Mouse (Mus musculus) limb, embryonic 14.5 days (tissue): ENCODE measurements around the gene Krt12. TPM values are rescaled to one million over a fixed set of nuclear protein-coding genes. Genes with fewer than 3 reads are reported as not detected.

Experiments
- ATAC-seq: fragments of 200-750 bp; cut with Nextera tagmentation; 2 replicates; pipeline ENCODE4 v1.8.0; 2017; ENCODE audit warnings: low read depth, moderate number of reproducible peaks, moderate TSS enrichment; ENCODE audit not compliant: low FRiP score
- DNase-seq: peaks from one replicate; pipeline ENCODE4 v3.0.0-alpha.2; 2015; ENCODE audit warnings: low spot score
- H3K27ac ChIP-seq: fragments of 300-500 bp; sonication (generic); replicated peaks from 2 replicates; pipeline ENCODE4 v1.5.1; 2014; ENCODE audit warnings: low read depth, mild to moderate bottlenecking, low read length, moderate library complexity, mixed read lengths
- H3K27me3 ChIP-seq: fragments of 300-500 bp; sonication (generic); 2 replicates; pipeline ENCODE4 v1.6.1; 2014; ENCODE audit warnings: low read length, mixed read lengths; ENCODE audit not compliant: control insufficient read depth, insufficient read depth
- H3K36me3 ChIP-seq: fragments of 300-500 bp; sonication (generic); 2 replicates; pipeline ENCODE4 v1.6.1; 2014; ENCODE audit warnings: mild to moderate bottlenecking, low read length, moderate library complexity, mixed read lengths; ENCODE audit not compliant: control insufficient read depth, insufficient read depth
- H3K4me1 ChIP-seq: fragments of 300-500 bp; sonication (generic); 2 replicates; pipeline ENCODE4 v1.6.1; 2014; ENCODE audit warnings: antibody characterized with exemption, low read length, mixed read lengths; ENCODE audit not compliant: control insufficient read depth, insufficient read depth
- H3K4me2 ChIP-seq: fragments of 300-500 bp; sonication (generic); replicated peaks from 2 replicates; pipeline ENCODE4 v1.6.1; 2014; ENCODE audit warnings: low read depth, mild to moderate bottlenecking, low read length, moderate library complexity; ENCODE audit not compliant: severe bottlenecking
- H3K4me3 ChIP-seq: fragments of 300-500 bp; sonication (generic); replicated peaks from 2 replicates; pipeline ENCODE4 v1.5.1; 2014; ENCODE audit warnings: low read length
- H3K9ac ChIP-seq: fragments of 300-500 bp; sonication (generic); 2 replicates; pipeline ENCODE4 v1.6.1; 2014; ENCODE audit warnings: mild to moderate bottlenecking, low read depth, low read length, moderate library complexity; ENCODE audit not compliant: severe bottlenecking
- H3K9me3 ChIP-seq: fragments of 300-500 bp; sonication (generic); 2 replicates; pipeline ENCODE4 v1.6.1; 2016; ENCODE audit warnings: low read length; ENCODE audit not compliant: control insufficient read depth
- POLR2A ChIP-seq: fragments of 200-500 bp; IDR thresholded peaks from 2 replicates; pipeline ENCODE4 v1.8.0; 2012; ENCODE audit warnings: inconsistent platforms, mild to moderate bottlenecking, moderate library complexity, borderline replicate concordance; ENCODE audit not compliant: insufficient read depth, insufficient read length; ENCODE audit errors: extremely low read depth
- WGBS: fragments of 180-500 bp; shearing (Covaris S2); extraction: QIAGEN DNeasy Blood & Tissue Kit; methylation state at CpG from one replicate; pipeline ENCODE4 v1.1.7; 2014; 5-methylcytosine and 5-hydroxymethylcytosine counted together
- polyA plus RNA-seq, 2 experiments: library from polyadenylated mRNA; depleted of rRNA in 1 of 2; stranded (reverse) in 1 of 2; unstranded in 1 of 2; fragments of >200 nt; fragmentation: Nextera tagmentation in 1 of 2; extraction: Ambion mirVana in 1 of 2; gene quantifications; 2 replicates each; pipeline versions ENCODE4 v1.2.1 to v1.2.3; 2012 to 2014

The Krt12 gene
- polyA plus RNA-seq, 2 experiments: 0.03 TPM; not detected in 1

- TF ChIP-seq POLR2A: no peak
- no peaks in the 10 kb centered on the region for H3K4me1 ChIP-seq
- DNase-seq: no peak
- no peaks in the 10 kb centered on the region for H3K9me3 ChIP-seq
- H3K27ac ChIP-seq: no peak overlapping the region
- WGBS: 60% methylated on average over 7 of the region's 7 CpGs
- no peaks in the 10 kb centered on the region for H3K36me3 ChIP-seq
- H3K27me3 ChIP-seq: no peaks in the 10 kb centered on the region
- H3K4me2 ChIP-seq: no peak overlapping the region
- H3K4me3 ChIP-seq: no peak overlapping the region
- no peak for ATAC-seq
- no peak overlapping the region for H3K9ac ChIP-seq
Measured at GRCm38 (mm10) chr11:99461736-99462135, 39.7 kb upstream of the Krt12 start.

GRCm38 (mm10) chr11:99458887-99459286 lies 36.8 kb upstream of the Krt12 start:
- DNase-seq: no peak
- no peaks in the 10 kb centered on the region for H3K9me3 ChIP-seq
- WGBS: 67% methylated on average over 7 of the region's 7 CpGs
- no peak overlapping the region for H3K9ac ChIP-seq
- no peak overlapping the region for H3K27ac ChIP-seq
- no peak overlapping the region for H3K4me2 ChIP-seq
- no peak for TF ChIP-seq POLR2A
- H3K36me3 ChIP-seq: no peaks in the 10 kb centered on the region
- ATAC-seq: no peak
- H3K27me3 ChIP-seq: no peaks in the 10 kb centered on the region
- H3K4me3 ChIP-seq: no peak overlapping the region
- no peaks in the 10 kb centered on the region for H3K4me1 ChIP-seq

GRCm38 (mm10) chr11:99454759-99455158 lies 32.7 kb upstream of the Krt12 start:
- ATAC-seq: no peak
- 79% methylated on average over 10 of the region's 10 CpGs for WGBS
- H3K36me3 ChIP-seq: no peaks in the 10 kb centered on the region

GRCm38 (mm10) chr11:99454044-99454443 lies 32.0 kb upstream of the Krt12 start:
- Histone ChIP-seq H3K9ac (no peak overlapping the region), H3K4me1 (no peaks in the 10 kb centered on the region), H3K4me2 (no peak overlapping the region), H3K4me3 (no peak overlapping the region), H3K27ac (no peak overlapping the region), H3K9me3 (no peaks in the 10 kb centered on the region), H3K27me3 (no peaks in the 10 kb centered on the region), H3K36me3 (no peaks in the 10 kb centered on the region)
- TF ChIP-seq POLR2A: no peak
- no peak for DNase-seq
- WGBS: 87% methylated on average over 4 of the region's 4 CpGs
- ATAC-seq: no peak

More at GRCm38 (mm10) chr11:99454759-99455158, 32.7 kb upstream of the Krt12 start:
- Histone ChIP-seq H3K4me1 (no peaks in the 10 kb centered on the region), H3K4me2 (no peak overlapping the region), H3K9ac (no peak overlapping the region), H3K27me3 (no peaks in the 10 kb centered on the region), H3K4me3 (no peak overlapping the region), H3K27ac (no peak overlapping the region), H3K9me3 (no peaks in the 10 kb centered on the region)
- no peak for TF ChIP-seq POLR2A
- DNase-seq: no peak

GRCm38 (mm10) chr11:99448769-99449168 lies 26.7 kb upstream of the Krt12 start:
- Histone ChIP-seq H3K36me3 (no peaks in the 10 kb centered on the region), H3K4me3 (no peak overlapping the region), H3K27me3 (no peaks in the 10 kb centered on the region), H3K9ac (no peak overlapping the region), H3K27ac (no peak overlapping the region), H3K4me1 (no peaks in the 10 kb centered on the region), H3K4me2 (no peak overlapping the region), H3K9me3 (no peaks in the 10 kb centered on the region)
- DNase-seq (no peak), ATAC-seq (no peak)
- no peak for TF ChIP-seq POLR2A
- 41% methylated on average over 2 of the region's 2 CpGs for WGBS

- no peak overlapping the region for H3K27ac ChIP-seq
- 62% methylated on average over 8 of the region's 8 CpGs for WGBS
- no peak for ATAC-seq
- no peak for DNase-seq
- no peaks in the 10 kb centered on the region for H3K4me1 ChIP-seq
- no peak overlapping the region for H3K4me3 ChIP-seq
- H3K27me3 ChIP-seq: no peaks in the 10 kb centered on the region
- no peak overlapping the region for H3K9ac ChIP-seq
- no peak for TF ChIP-seq POLR2A
- no peaks in the 10 kb centered on the region for H3K36me3 ChIP-seq
- H3K9me3 ChIP-seq: no peaks in the 10 kb centered on the region
- H3K4me2 ChIP-seq: no peak overlapping the region
Measured at GRCm38 (mm10) chr11:99441220-99441619, 19.2 kb upstream of the Krt12 start.
